Mouse (Mus musculus) small intestine, adult 2 months (tissue): ENCODE measurements around the gene D8Ertd738e.

Experiments used
- CTCF ChIP-seq: fragments of 200-500 bp; IDR thresholded peaks from 2 replicates; pipeline ENCODE4 v1.5.1; 2012; ENCODE audit warnings: low read depth, mild to moderate bottlenecking, control low read depth, inconsistent platforms, low read length, moderate library complexity, mixed read lengths; ENCODE audit not compliant: insufficient replicate concordance, insufficient read length; ENCODE audit errors: extremely low read depth
- POLR2A ChIP-seq: fragments of 200-500 bp; IDR thresholded peaks from 2 replicates; pipeline ENCODE4 v1.6.1; 2012; ENCODE audit warnings: low read depth, mild to moderate bottlenecking, control low read depth, inconsistent platforms, low read length, moderate library complexity

DNA sequence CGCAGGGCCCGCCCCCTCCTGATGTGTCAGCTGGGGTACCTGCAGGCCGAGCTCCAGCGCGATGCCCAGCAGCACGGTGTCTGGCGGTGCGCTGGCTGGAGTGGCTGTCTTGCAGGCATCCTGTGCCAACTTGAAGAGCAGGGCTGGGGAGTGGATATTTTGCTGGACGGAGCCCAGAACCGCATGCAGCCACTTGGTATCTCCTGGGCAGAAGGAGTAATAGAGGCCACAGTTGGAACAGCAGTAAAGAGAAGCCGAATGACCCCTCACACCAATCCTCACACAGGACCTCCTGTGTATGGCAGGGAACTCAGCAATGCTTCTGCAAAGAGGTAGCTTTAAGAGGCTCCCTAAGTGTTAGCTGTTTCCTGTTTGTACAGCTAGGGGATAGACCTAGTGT is 32.3 kb downstream of the D8Ertd738e start:
- TF ChIP-seq CTCF: no peak
- no peak for TF ChIP-seq POLR2A
